Mouse (Mus musculus): ENCODE results near the gene Rusc1. TPM values are rescaled to one million over a fixed set of nuclear protein-coding genes. Genes with fewer than 3 reads are reported as not detected.

Rusc1 gene
- polyA plus RNA-seq, 1 experiment from 2014 or later: 90.1 TPM

DNA sequence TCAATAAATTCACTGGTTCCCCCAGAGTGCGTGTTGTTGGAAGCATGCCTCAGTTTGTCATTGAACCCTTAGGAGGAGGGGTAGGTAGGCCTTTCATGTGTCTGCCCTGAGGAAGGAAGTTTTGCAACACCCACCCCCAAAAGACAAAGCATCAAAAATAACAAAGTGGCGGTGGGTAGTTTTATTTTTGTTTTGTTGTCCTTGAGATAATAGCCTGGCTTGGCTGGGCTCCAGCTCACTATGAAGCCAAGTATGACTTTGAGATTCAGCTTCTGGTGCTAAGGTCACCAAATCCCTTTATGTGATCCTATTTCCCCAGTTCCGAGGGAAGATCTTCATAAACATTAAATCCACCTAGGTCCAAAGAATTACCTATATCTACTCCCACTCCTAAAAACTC lies 31.1 kb upstream of the Rusc1 start:
- Histone ChIP-seq H3K36me3 (ENCODE audit: control insufficient read depth, insufficient read depth, low read length) (no peaks in the 10 kb centered on the region), H3K9me3 (ENCODE audit: control insufficient read depth, low read length) (no peaks in the 10 kb centered on the region), H3K27me3 (ENCODE audit: control insufficient read depth, insufficient read depth, low read length) (no peaks in the 10 kb centered on the region), H3K27ac (replicated peaks; ENCODE audit: low read depth, low read length) (no peak overlapping the region), H3K9ac (replicated peaks; ENCODE audit: low read length) (no peak overlapping the region), H3K4me2 (ENCODE audit: low read length) (no peak overlapping the region), H3K4me3 (replicated peaks; ENCODE audit: low read depth, low read length) (no peak overlapping the region), H3K4me1 (ENCODE audit: control insufficient read depth, insufficient read depth, low read length) (no peaks in the 10 kb centered on the region)
- DNase-seq (no peak), ATAC-seq (ENCODE audit: low FRiP score, low TSS enrichment) (no peak)
- 83% methylated on average over 3 of the region's 3 CpGs for WGBS

DNA sequence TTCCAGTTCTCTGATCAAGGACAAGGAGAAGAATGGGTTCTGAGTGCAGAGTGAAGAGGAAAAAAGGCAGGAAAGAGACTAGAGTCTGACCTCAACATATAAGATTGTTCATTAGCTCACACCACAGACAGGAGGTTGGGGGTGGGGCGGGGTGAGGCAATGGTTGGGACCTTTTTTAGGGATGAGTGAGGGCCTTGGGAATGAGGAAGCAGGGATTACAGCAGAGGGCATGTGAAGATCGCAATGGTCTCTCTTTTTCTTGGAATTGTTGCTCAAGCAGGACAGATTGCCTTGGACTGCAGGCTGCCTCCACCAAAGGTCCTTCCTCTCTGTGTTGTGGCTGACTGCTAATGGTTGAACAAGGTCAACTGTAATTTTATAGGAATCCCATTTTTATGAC lies 30.2 kb upstream of the Rusc1 start:
- Histone ChIP-seq H3K9ac (replicated peaks; ENCODE audit: low read length) (no peak overlapping the region), H3K9me3 (ENCODE audit: control insufficient read depth, low read length) (no peaks in the 10 kb centered on the region), H3K4me1 (ENCODE audit: control insufficient read depth, insufficient read depth, low read length) (no peaks in the 10 kb centered on the region), H3K36me3 (ENCODE audit: control insufficient read depth, insufficient read depth, low read length) (no peaks in the 10 kb centered on the region), H3K4me2 (ENCODE audit: low read length) (no peak overlapping the region), H3K27me3 (ENCODE audit: control insufficient read depth, insufficient read depth, low read length) (no peaks in the 10 kb centered on the region), H3K4me3 (replicated peaks; ENCODE audit: low read depth, low read length) (no peak overlapping the region), H3K27ac (replicated peaks; ENCODE audit: low read depth, low read length) (no peak overlapping the region)
- no peak for DNase-seq
- ATAC-seq (ENCODE audit: low FRiP score, low TSS enrichment): no peak
- 74% methylated on average over 2 of the region's 2 CpGs for WGBS

GRCm38 (mm10) chr3:89115522-89115921 lies 22.4 kb upstream of the Rusc1 start:
- no peaks in the 10 kb centered on the region for H3K27me3 ChIP-seq (ENCODE audit: control insufficient read depth, insufficient read depth, low read length)
- no peaks in the 10 kb centered on the region for H3K9me3 ChIP-seq (ENCODE audit: control insufficient read depth, low read length)
- peak; percentile 53 for DNase-seq
- H3K36me3 ChIP-seq (ENCODE audit: control insufficient read depth, insufficient read depth, low read length): no peaks in the 10 kb centered on the region
- no peak overlapping the region for H3K9ac ChIP-seq (replicated peaks; ENCODE audit: low read length)
- no peak overlapping the region for H3K27ac ChIP-seq (replicated peaks; ENCODE audit: low read depth, low read length)
- no peak overlapping the region for H3K4me2 ChIP-seq (ENCODE audit: low read length)
- H3K4me3 ChIP-seq (replicated peaks; ENCODE audit: low read depth, low read length): no peak overlapping the region
- WGBS: 9% methylated on average over 2 of the region's 2 CpGs
- ATAC-seq (ENCODE audit: low FRiP score, low TSS enrichment): no peak
- no peaks in the 10 kb centered on the region for H3K4me1 ChIP-seq (ENCODE audit: control insufficient read depth, insufficient read depth, low read length)

GRCm38 (mm10) chr3:89113058-89113457 lies 19.9 kb upstream of the Rusc1 start:
- Histone ChIP-seq H3K36me3 (ENCODE audit: control insufficient read depth, insufficient read depth, low read length) (no peaks in the 10 kb centered on the region), H3K9me3 (ENCODE audit: control insufficient read depth, low read length) (no peaks in the 10 kb centered on the region), H3K9ac (replicated peaks; ENCODE audit: low read length) (no peak overlapping the region), H3K27me3 (ENCODE audit: control insufficient read depth, insufficient read depth, low read length) (no peaks in the 10 kb centered on the region), H3K4me2 (ENCODE audit: low read length) (no peak overlapping the region), H3K4me3 (replicated peaks; ENCODE audit: low read depth, low read length) (no peak overlapping the region), H3K27ac (replicated peaks; ENCODE audit: low read depth, low read length) (no peak overlapping the region), H3K4me1 (ENCODE audit: control insufficient read depth, insufficient read depth, low read length) (no peaks in the 10 kb centered on the region)
- 90% methylated on average over 4 of the region's 4 CpGs for WGBS
- DNase-seq (no peak), ATAC-seq (ENCODE audit: low FRiP score, low TSS enrichment) (no peak)

DNA sequence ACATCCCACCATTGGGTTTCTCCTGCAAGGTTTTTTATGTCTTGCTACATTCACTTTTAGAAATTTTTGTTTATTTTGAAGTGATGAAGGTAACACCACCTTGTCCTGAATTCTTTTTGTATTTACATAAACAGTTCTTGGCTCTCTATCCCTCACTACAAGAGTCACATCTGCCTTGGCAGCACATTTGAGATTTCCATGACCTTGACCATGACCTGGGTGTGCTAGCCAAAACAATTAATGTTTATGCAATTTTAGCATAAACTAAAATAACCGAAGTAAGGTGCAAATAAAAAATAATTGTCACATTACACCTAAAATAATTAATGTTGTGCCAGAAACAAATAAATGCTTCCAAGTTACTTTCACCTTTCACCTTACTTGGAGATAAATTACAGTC lies 15.0 kb upstream of the Rusc1 start:
- no peaks in the 10 kb centered on the region for H3K9me3 ChIP-seq (ENCODE audit: control insufficient read depth, low read length)

DNA sequence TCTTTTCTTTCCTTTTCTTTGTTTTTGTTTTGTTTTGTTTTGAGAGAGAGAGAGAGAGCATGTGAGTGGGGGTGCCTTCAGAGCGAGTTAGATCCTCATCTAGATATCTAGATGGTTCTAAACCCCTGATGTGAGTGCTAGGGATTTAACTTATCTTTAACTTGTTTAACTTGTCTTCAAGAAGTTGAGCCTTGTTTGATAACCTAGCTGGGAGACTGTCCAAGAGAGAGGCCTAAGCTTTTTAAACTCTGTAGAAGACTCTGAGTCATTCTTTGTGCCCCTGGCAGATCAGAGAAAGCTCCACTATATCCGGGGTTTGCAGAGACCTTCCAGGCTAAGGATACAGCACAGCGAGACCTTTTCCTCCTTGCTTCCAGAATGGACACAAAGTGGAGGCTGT lies 14.4 kb upstream of the Rusc1 start:
- no peaks in the 10 kb centered on the region for H3K27me3 ChIP-seq (ENCODE audit: control insufficient read depth, insufficient read depth, low read length)
- no peak overlapping the region for H3K4me3 ChIP-seq (replicated peaks; ENCODE audit: low read depth, low read length)
- no peak overlapping the region for H3K4me2 ChIP-seq (ENCODE audit: low read length)
- 69% methylated on average over 3 of the region's 3 CpGs for WGBS
- peaks cover 3% of the 10 kb centered on the region; the same call in 1 of the 2 replicates for H3K4me1 ChIP-seq (ENCODE audit: control insufficient read depth, insufficient read depth, low read length)
- no peak for ATAC-seq (ENCODE audit: low FRiP score, low TSS enrichment)
- no peaks in the 10 kb centered on the region for H3K9me3 ChIP-seq (ENCODE audit: control insufficient read depth, low read length)
- no peaks in the 10 kb centered on the region for H3K36me3 ChIP-seq (ENCODE audit: control insufficient read depth, insufficient read depth, low read length)
- no peak overlapping the region for H3K9ac ChIP-seq (replicated peaks; ENCODE audit: low read length)
- no peak overlapping the region for H3K27ac ChIP-seq (replicated peaks; ENCODE audit: low read depth, low read length)
- no peak for DNase-seq

More for the DNA sequence above, 15.0 kb upstream of the Rusc1 start:
- no peak overlapping the region for H3K27ac ChIP-seq (replicated peaks; ENCODE audit: low read depth, low read length)
- no peak overlapping the region for H3K9ac ChIP-seq (replicated peaks; ENCODE audit: low read length)
- H3K4me2 ChIP-seq (ENCODE audit: low read length): no peak overlapping the region
- no peak overlapping the region for H3K4me3 ChIP-seq (replicated peaks; ENCODE audit: low read depth, low read length)
- no peak for ATAC-seq (ENCODE audit: low FRiP score, low TSS enrichment)
- no peak for DNase-seq
- H3K4me1 ChIP-seq (ENCODE audit: control insufficient read depth, insufficient read depth, low read length): no peaks in the 10 kb centered on the region
- WGBS: 75% methylated on average over 1 of the region's 1 CpGs
- H3K27me3 ChIP-seq (ENCODE audit: control insufficient read depth, insufficient read depth, low read length): no peaks in the 10 kb centered on the region
- H3K36me3 ChIP-seq (ENCODE audit: control insufficient read depth, insufficient read depth, low read length): no peaks in the 10 kb centered on the region

DNA sequence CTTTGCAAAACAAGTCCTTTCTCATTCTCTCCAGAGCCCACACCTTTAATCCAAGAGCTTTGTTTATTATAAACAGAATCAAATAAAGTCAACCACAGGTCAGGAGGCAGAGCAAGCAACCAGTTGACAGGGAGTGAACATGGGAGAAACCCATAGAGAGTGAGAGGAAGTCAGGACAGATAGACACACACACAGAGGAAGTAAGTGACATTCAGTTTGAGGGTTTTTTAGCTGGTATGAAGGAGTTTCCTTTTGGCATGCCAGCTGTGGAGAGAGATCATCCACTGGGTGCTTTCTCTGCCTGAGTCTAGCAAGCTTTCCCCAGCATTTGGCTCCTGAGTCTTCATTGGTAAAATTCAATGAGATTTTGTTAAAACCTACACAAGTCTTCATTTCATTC lies 13.8 kb upstream of the Rusc1 start:
- no peak for DNase-seq
- no peak overlapping the region for H3K9ac ChIP-seq (replicated peaks; ENCODE audit: low read length)
- H3K9me3 ChIP-seq (ENCODE audit: control insufficient read depth, low read length): no peaks in the 10 kb centered on the region
- peaks cover 5% of the 10 kb centered on the region; the same call in 1 of the 2 replicates for H3K4me1 ChIP-seq (ENCODE audit: control insufficient read depth, insufficient read depth, low read length)
- no peak for ATAC-seq (ENCODE audit: low FRiP score, low TSS enrichment)
- no peak overlapping the region for H3K27ac ChIP-seq (replicated peaks; ENCODE audit: low read depth, low read length)
- no peak overlapping the region for H3K4me3 ChIP-seq (replicated peaks; ENCODE audit: low read depth, low read length)
- H3K27me3 ChIP-seq (ENCODE audit: control insufficient read depth, insufficient read depth, low read length): no peaks in the 10 kb centered on the region
- no peaks in the 10 kb centered on the region for H3K36me3 ChIP-seq (ENCODE audit: control insufficient read depth, insufficient read depth, low read length)
- H3K4me2 ChIP-seq (ENCODE audit: low read length): no peak overlapping the region

- no peaks in the 10 kb centered on the region for H3K27me3 ChIP-seq (ENCODE audit: control insufficient read depth, insufficient read depth, low read length)
- no peaks in the 10 kb centered on the region for H3K9me3 ChIP-seq (ENCODE audit: control insufficient read depth, low read length)
- peaks cover 24% of the 10 kb centered on the region for H3K4me1 ChIP-seq (ENCODE audit: control insufficient read depth, insufficient read depth, low read length)
- no peak for ATAC-seq (ENCODE audit: low FRiP score, low TSS enrichment)
- peaks cover 15% of the 10 kb centered on the region for H3K36me3 ChIP-seq (ENCODE audit: control insufficient read depth, insufficient read depth, low read length)
- no peak for DNase-seq
- H3K27ac ChIP-seq (replicated peaks; ENCODE audit: low read depth, low read length): no peak overlapping the region
- H3K4me3 ChIP-seq (replicated peaks; ENCODE audit: low read depth, low read length): no peak overlapping the region
- H3K4me2 ChIP-seq (ENCODE audit: low read length): no peak overlapping the region
- WGBS: 78% methylated on average over 4 of the region's 4 CpGs
- H3K9ac ChIP-seq (replicated peaks; ENCODE audit: low read length): no peak overlapping the region
These were observed 10.1 kb upstream of the Rusc1 start for GRCm38 (mm10) chr3:89103291-89103595.

GRCm38 (mm10) chr3:89102495-89103290 lies 9.6 kb upstream of the Rusc1 start:
- H3K36me3 ChIP-seq (ENCODE audit: control insufficient read depth, insufficient read depth, low read length): peaks cover 21% of the 10 kb centered on the region
- H3K9me3 ChIP-seq (ENCODE audit: control insufficient read depth, low read length): no peaks in the 10 kb centered on the region
- peak overlapping the region; percentile 66; the same call in 1 of the 2 replicates for H3K4me3 ChIP-seq (replicated peaks; ENCODE audit: low read depth, low read length)
- H3K4me2 ChIP-seq (ENCODE audit: low read length): peak overlapping the region; percentile 57
- peak overlapping the region; percentile 73 for H3K27ac ChIP-seq (replicated peaks; ENCODE audit: low read depth, low read length)
- DNase-seq (no peak), ATAC-seq (ENCODE audit: low FRiP score, low TSS enrichment) (no peak)
- peaks cover 24% of the 10 kb centered on the region for H3K4me1 ChIP-seq (ENCODE audit: control insufficient read depth, insufficient read depth, low read length)
- 70% methylated on average over 12 of the region's 12 CpGs for WGBS
- H3K27me3 ChIP-seq (ENCODE audit: control insufficient read depth, insufficient read depth, low read length): no peaks in the 10 kb centered on the region
- no peak overlapping the region for H3K9ac ChIP-seq (replicated peaks; ENCODE audit: low read length)

Measured in midbrain, embryonic 14.5 days (tissue).